Mouse (Mus musculus) heart, postnatal 0 days (tissue): ENCODE measurements around the gene Med27. TPM values are rescaled to one million over a fixed set of nuclear protein-coding genes. Genes with fewer than 3 reads are reported as not detected.

Experiments
- ATAC-seq: fragments of 200-750 bp; cut with Nextera tagmentation; 2 replicates; pipeline ENCODE4 v1.8.0; 2017; ENCODE audit warnings: low read depth, moderate number of reproducible peaks, moderate library complexity; ENCODE audit not compliant: insufficient read depth
- DNase-seq: peaks from one replicate; pipeline ENCODE4 v3.0.0-alpha.2; 2016; ENCODE audit warnings: low spot score
- H3K27ac ChIP-seq: fragments of 300-500 bp; sonication (generic); 2 replicates; pipeline ENCODE4 v1.5.1; 2014; ENCODE audit warnings: low read depth, mild to moderate bottlenecking
- H3K27me3 ChIP-seq: fragments of 300-500 bp; sonication (generic); 2 replicates; pipeline ENCODE4 v1.6.1; 2014; ENCODE audit warnings: low read length, mixed read lengths; ENCODE audit not compliant: control insufficient read depth, insufficient read depth
- H3K36me3 ChIP-seq: fragments of 300-500 bp; sonication (generic); replicated peaks from 2 replicates; pipeline ENCODE4 v1.6.1; 2014; ENCODE audit warnings: low read length, mixed read lengths; ENCODE audit not compliant: control insufficient read depth, insufficient read depth
- H3K4me1 ChIP-seq: fragments of 300-500 bp; sonication (generic); 2 replicates; pipeline ENCODE4 v1.6.1; 2014; ENCODE audit warnings: antibody characterized with exemption; ENCODE audit not compliant: control insufficient read depth, insufficient read depth
- H3K4me2 ChIP-seq: fragments of 300-500 bp; sonication (generic); 2 replicates; pipeline ENCODE4 v1.6.1; 2014; ENCODE audit warnings: low read depth, mild to moderate bottlenecking, low read length, moderate library complexity
- H3K4me3 ChIP-seq: fragments of 300-500 bp; sonication (generic); 2 replicates; pipeline ENCODE4 v1.5.1; 2014; ENCODE audit warnings: low read depth, low read length
- H3K9ac ChIP-seq: fragments of 300-500 bp; sonication (generic); replicated peaks from 2 replicates; pipeline ENCODE4 v1.6.1; 2014; ENCODE audit warnings: low read depth, low read length, mixed read lengths
- H3K9me3 ChIP-seq: fragments of 300-500 bp; sonication (generic); replicated peaks from 2 replicates; pipeline ENCODE4 v1.6.1; 2016; ENCODE audit warnings: low read length; ENCODE audit not compliant: control insufficient read depth
- CTCF ChIP-seq: IDR thresholded peaks from 2 replicates; pipeline ENCODE4 v1.5.1; 2016; ENCODE audit warnings: antibody characterized with exemption, control low read depth, low read depth
- EP300 ChIP-seq: IDR thresholded peaks from 2 replicates; pipeline ENCODE4 v1.6.1; 2016; ENCODE audit warnings: antibody characterized with exemption, low read depth
- WGBS: fragments of 180-500 bp; shearing (Covaris S2); extraction: QIAGEN DNeasy Blood & Tissue Kit; methylation state at CpG from one replicate; pipeline ENCODE4 v1.1.7; 2014; 5-methylcytosine and 5-hydroxymethylcytosine counted together
- polyA plus RNA-seq: library from polyadenylated mRNA; unstranded; fragments of >200 nt; fragmentation: Nextera tagmentation; extraction: Ambion mirVana; gene quantifications from 2 replicates; pipeline ENCODE4 v1.2.1, GENCODE M21; 2015
- total RNA-seq: library from RNA; depleted of rRNA; stranded (reverse); fragments of >200 nt; gene quantifications from 2 replicates; pipeline ENCODE4 v1.2.3, GENCODE M21; 2014; ENCODE audit warnings: low replicate concordance; rRNA removed

Med27 gene
- total RNA-seq: 40.9 and 52.6 TPM in 2 replicates
- 25.8 and 26.6 TPM in 2 replicates for polyA plus RNA-seq

- Histone ChIP-seq H3K4me1 (peaks cover 9% of the 10 kb centered on the region), H3K9ac (peak within 1 kb of the TSS; percentile 67), H3K4me2 (peak within 1 kb of the TSS; percentile 85), H3K27ac (peak within 1 kb of the TSS; percentile 14; the same call in 1 of the 2 replicates), H3K36me3 (peaks cover 20% of the 10 kb centered on the region), H3K27me3 (no peaks in the 10 kb centered on the region), H3K4me3 (peak within 1 kb of the TSS; percentile 60), H3K9me3 (no peaks in the 10 kb centered on the region)
- ATAC-seq: peak; percentile 99
- DNase-seq: peak; percentile 97
- WGBS: under 1% methylated on average over 41 of the region's 41 CpGs
- TF ChIP-seq EP300 (no peak), CTCF (peak; percentile 22; the same call in 1 of the 2 replicates)
Measured at GRCm38 (mm10) chr2:29346629-29347271, at the start of gene Med27. Gene Med27, plus strand, starts transcription at chr2:29346819.

GRCm38 (mm10) chr2:29309966-29310365 is 36.7 kb upstream of the Med27 start:
- H3K27me3 ChIP-seq: no peaks in the 10 kb centered on the region
- no peaks in the 10 kb centered on the region for H3K9me3 ChIP-seq
- no peak overlapping the region for H3K9ac ChIP-seq
- H3K27ac ChIP-seq: no peak overlapping the region
- no peak overlapping the region for H3K4me3 ChIP-seq
- WGBS: 36% methylated on average over 7 of the region's 7 CpGs
- TF ChIP-seq CTCF (no peak), EP300 (no peak)
- H3K4me2 ChIP-seq: no peak overlapping the region
- no peaks in the 10 kb centered on the region for H3K36me3 ChIP-seq
- DNase-seq (peak; percentile 21), ATAC-seq (no peak)
- H3K4me1 ChIP-seq: no peaks in the 10 kb centered on the region

- no peak overlapping the region for H3K4me3 ChIP-seq
- no peak for DNase-seq
- no peak overlapping the region for H3K27ac ChIP-seq
- no peaks in the 10 kb centered on the region for H3K27me3 ChIP-seq
- H3K9me3 ChIP-seq: no peaks in the 10 kb centered on the region
- H3K9ac ChIP-seq: no peak overlapping the region
- no peaks in the 10 kb centered on the region for H3K36me3 ChIP-seq
- 75% methylated on average over 5 of the region's 5 CpGs for WGBS
- H3K4me2 ChIP-seq: no peak overlapping the region
- H3K4me1 ChIP-seq: no peaks in the 10 kb centered on the region
- TF ChIP-seq CTCF (no peak), EP300 (no peak)
- no peak for ATAC-seq
Measured at GRCm38 (mm10) chr2:29312058-29312457, 34.6 kb upstream of the Med27 start.

- no peak for ATAC-seq
- no peaks in the 10 kb centered on the region for H3K4me1 ChIP-seq
- H3K9ac ChIP-seq: no peak overlapping the region
- WGBS: 71% methylated on average over 4 of the region's 4 CpGs
- no peaks in the 10 kb centered on the region for H3K27me3 ChIP-seq
- TF ChIP-seq CTCF (no peak), EP300 (no peak)
- H3K4me3 ChIP-seq: no peak overlapping the region
- no peaks in the 10 kb centered on the region for H3K36me3 ChIP-seq
- H3K4me2 ChIP-seq: no peak overlapping the region
- H3K27ac ChIP-seq: no peak overlapping the region
- DNase-seq: no peak
- H3K9me3 ChIP-seq: no peaks in the 10 kb centered on the region
Measured at GRCm38 (mm10) chr2:29317906-29318470, 28.6 kb upstream of the Med27 start.

GRCm38 (mm10) chr2:29318596-29318995 is 28.0 kb upstream of the Med27 start:
- H3K27me3 ChIP-seq: no peaks in the 10 kb centered on the region
- 75% methylated on average over 3 of the region's 3 CpGs for WGBS
- no peaks in the 10 kb centered on the region for H3K9me3 ChIP-seq
- DNase-seq: no peak
- ATAC-seq: no peak
- no peaks in the 10 kb centered on the region for H3K36me3 ChIP-seq
- no peak overlapping the region for H3K4me2 ChIP-seq
- H3K4me1 ChIP-seq: no peaks in the 10 kb centered on the region
- H3K9ac ChIP-seq: no peak overlapping the region
- H3K4me3 ChIP-seq: no peak overlapping the region
- TF ChIP-seq EP300 (no peak), CTCF (no peak)
- H3K27ac ChIP-seq: no peak overlapping the region
